Mouse (Mus musculus): ENCODE data around the gene Gm42906. TPM values are rescaled to one million over a fixed set of nuclear protein-coding genes. Genes with fewer than 3 reads are reported as not detected.

Gene Gm42906
- polyA plus RNA-seq, 1 experiment from 2014 or later, result not detected

- WGBS, result 52% methylated on average over 4 of the region's 4 CpGs
- Histone ChIP-seq H3K4me3 (ENCODE audit: control insufficient read depth in 1 of 2, insufficient read depth in 1 of 2, low read depth in 1 of 2, low read length in 2 of 2) (no peak overlapping the region), H3K9ac (ENCODE audit: low read length) (no peak overlapping the region), H3K9me3 (ENCODE audit: control insufficient read depth, low read length) (0 out of 2 replicates have a peak, but pooled peaks cover 2% of the 10 kb centered on the region), H3K36me3 (ENCODE audit: control insufficient read depth, insufficient read depth, low read length) (no peaks in the 10 kb centered on the region), H3K4me2 (ENCODE audit: low read length) (no peak overlapping the region), H3K27ac (replicated peaks in 1 of 2; ENCODE audit: control insufficient read depth in 1 of 2, insufficient read depth in 1 of 2, low read depth in 2 of 2, low read length in 2 of 2) (no peak overlapping the region), H3K4me1 (ENCODE audit: control insufficient read depth in 2 of 2, insufficient read depth in 2 of 2, low read length in 2 of 2) (peaks cover 0 to 3% of the 10 kb centered on the region in 2 experiments; a peak in 1 of 4 replicates), H3K27me3 (ENCODE audit: control insufficient read depth, insufficient read depth, low read length) (no peaks in the 10 kb centered on the region)
- ATAC-seq (ENCODE audit: insufficient number of reproducible peaks, insufficient read depth, low FRiP score, low read depth), result no peak
These were observed 129.6 kb downstream of the Gm42906 start for GRCm38 (mm10) chr5:151298371-151298770.

DNA sequence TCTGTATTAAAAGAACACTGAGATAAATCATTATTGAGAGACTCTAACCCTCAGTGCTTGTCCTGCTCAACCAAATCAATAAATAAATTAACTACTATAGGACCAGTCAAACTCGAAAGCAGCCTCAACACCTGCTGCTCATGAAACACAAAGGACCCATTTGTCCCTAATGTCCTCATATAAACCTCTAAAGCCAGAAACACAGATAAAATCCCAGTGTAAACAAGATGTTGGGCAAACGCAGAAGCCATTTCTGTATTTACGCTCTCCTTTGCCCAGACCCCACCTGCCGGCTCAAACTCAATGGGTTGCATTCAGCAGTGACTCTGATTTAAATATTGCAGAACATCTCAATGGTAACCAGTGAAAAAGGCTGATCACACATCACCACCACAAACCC, 131.7 kb downstream of the Gm42906 start:
- 82% methylated on average over 4 of the region's 4 CpGs for WGBS
- H3K4me1 ChIP-seq (ENCODE audit: control insufficient read depth in 2 of 2, insufficient read depth in 2 of 2, low read length in 2 of 2), result peaks cover 0 to 3% of the 10 kb centered on the region in 2 experiments; a peak in 1 of 4 replicates
- H3K9me3 ChIP-seq (ENCODE audit: control insufficient read depth, low read length), result 0 out of 2 replicates have a peak, but pooled peaks cover 2% of the 10 kb centered on the region
- no peak overlapping the region for H3K4me2 ChIP-seq (ENCODE audit: low read length)
- H3K27me3 ChIP-seq (ENCODE audit: control insufficient read depth, insufficient read depth, low read length), result no peaks in the 10 kb centered on the region
- H3K36me3 ChIP-seq (ENCODE audit: control insufficient read depth, insufficient read depth, low read length), result no peaks in the 10 kb centered on the region
- no peak for ATAC-seq (ENCODE audit: insufficient number of reproducible peaks, insufficient read depth, low FRiP score, low read depth)
- no peak overlapping the region for H3K4me3 ChIP-seq (ENCODE audit: control insufficient read depth in 1 of 2, insufficient read depth in 1 of 2, low read depth in 1 of 2, low read length in 2 of 2)
- no peak overlapping the region for H3K9ac ChIP-seq (ENCODE audit: low read length)
- H3K27ac ChIP-seq (replicated peaks in 1 of 2; ENCODE audit: control insufficient read depth in 1 of 2, insufficient read depth in 1 of 2, low read depth in 2 of 2, low read length in 2 of 2), result no peak overlapping the region

DNA sequence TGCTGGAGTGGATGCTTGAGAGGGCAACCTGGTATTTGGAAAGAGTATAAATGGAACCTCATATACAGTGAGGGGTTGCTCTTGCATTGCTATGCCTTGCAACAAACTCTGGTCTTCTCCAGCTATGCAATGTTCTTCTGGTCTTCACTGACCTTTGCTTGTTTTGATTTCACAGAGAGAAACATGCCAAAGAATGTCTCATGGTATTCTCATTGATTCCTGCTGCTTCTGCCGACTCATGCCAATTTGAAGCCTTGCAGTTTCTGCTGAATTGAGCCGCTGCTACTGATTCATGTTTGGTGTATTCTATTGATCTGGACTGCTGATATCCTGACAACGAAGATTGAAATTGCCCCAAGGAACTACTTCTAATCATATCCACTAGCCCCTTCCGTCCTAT, 134.4 kb downstream of the Gm42906 start:
- Histone ChIP-seq H3K4me2 (ENCODE audit: low read length) (no peak overlapping the region), H3K27ac (replicated peaks in 1 of 2; ENCODE audit: control insufficient read depth in 1 of 2, insufficient read depth in 1 of 2, low read depth in 2 of 2, low read length in 2 of 2) (no peak overlapping the region), H3K4me3 (ENCODE audit: control insufficient read depth in 1 of 2, insufficient read depth in 1 of 2, low read depth in 1 of 2, low read length in 2 of 2) (no peak overlapping the region), H3K9ac (ENCODE audit: low read length) (no peak overlapping the region), H3K36me3 (ENCODE audit: control insufficient read depth, insufficient read depth, low read length) (no peaks in the 10 kb centered on the region), H3K4me1 (ENCODE audit: control insufficient read depth in 2 of 2, insufficient read depth in 2 of 2, low read length in 2 of 2) (no peaks in the 10 kb centered on the region), H3K27me3 (ENCODE audit: control insufficient read depth, insufficient read depth, low read length) (no peaks in the 10 kb centered on the region), H3K9me3 (ENCODE audit: control insufficient read depth, low read length) (no peaks in the 10 kb centered on the region)
- ATAC-seq (ENCODE audit: insufficient number of reproducible peaks, insufficient read depth, low FRiP score, low read depth), result no peak
- 83% methylated on average over 4 of the region's 4 CpGs for WGBS

- 20% methylated on average over 1 of the region's 1 CpGs for WGBS
- Histone ChIP-seq H3K4me2 (ENCODE audit: low read length) (no peak overlapping the region), H3K27me3 (ENCODE audit: control insufficient read depth, insufficient read depth, low read length) (no peaks in the 10 kb centered on the region), H3K9ac (ENCODE audit: low read length) (no peak overlapping the region), H3K27ac (replicated peaks in 1 of 2; ENCODE audit: control insufficient read depth in 1 of 2, insufficient read depth in 1 of 2, low read depth in 2 of 2, low read length in 2 of 2) (no peak overlapping the region), H3K36me3 (ENCODE audit: control insufficient read depth, insufficient read depth, low read length) (no peaks in the 10 kb centered on the region), H3K4me3 (ENCODE audit: control insufficient read depth in 1 of 2, insufficient read depth in 1 of 2, low read depth in 1 of 2, low read length in 2 of 2) (no peak overlapping the region), H3K9me3 (ENCODE audit: control insufficient read depth, low read length) (no peaks in the 10 kb centered on the region), H3K4me1 (ENCODE audit: control insufficient read depth in 2 of 2, insufficient read depth in 2 of 2, low read length in 2 of 2) (no peaks in the 10 kb centered on the region)
- ATAC-seq (ENCODE audit: insufficient number of reproducible peaks, insufficient read depth, low FRiP score, low read depth), result no peak
These were observed 135.7 kb downstream of the Gm42906 start for GRCm38 (mm10) chr5:151292310-151292709.

- Histone ChIP-seq H3K9ac (ENCODE audit: low read length) (no peak overlapping the region), H3K36me3 (ENCODE audit: control insufficient read depth, insufficient read depth, low read length) (no peaks in the 10 kb centered on the region), H3K4me1 (ENCODE audit: control insufficient read depth in 2 of 2, insufficient read depth in 2 of 2, low read length in 2 of 2) (no peaks in the 10 kb centered on the region), H3K4me2 (ENCODE audit: low read length) (no peak overlapping the region), H3K4me3 (ENCODE audit: control insufficient read depth in 1 of 2, insufficient read depth in 1 of 2, low read depth in 1 of 2, low read length in 2 of 2) (no peak overlapping the region), H3K9me3 (ENCODE audit: control insufficient read depth, low read length) (no peaks in the 10 kb centered on the region), H3K27me3 (ENCODE audit: control insufficient read depth, insufficient read depth, low read length) (no peaks in the 10 kb centered on the region), H3K27ac (replicated peaks in 1 of 2; ENCODE audit: control insufficient read depth in 1 of 2, insufficient read depth in 1 of 2, low read depth in 2 of 2, low read length in 2 of 2) (no peak overlapping the region)
- no peak for ATAC-seq (ENCODE audit: insufficient number of reproducible peaks, insufficient read depth, low FRiP score, low read depth)
- 80% methylated on average over 1 of the region's 1 CpGs for WGBS
These were observed 141.6 kb downstream of the Gm42906 start for GRCm38 (mm10) chr5:151286331-151286730.

GRCm38 (mm10) chr5:151279531-151279930, 148.4 kb downstream of the Gm42906 start:
- no peaks in the 10 kb centered on the region for H3K36me3 ChIP-seq (ENCODE audit: control insufficient read depth, insufficient read depth, low read length)
- 84% methylated on average over 7 of the region's 7 CpGs for WGBS
- no peaks in the 10 kb centered on the region for H3K9me3 ChIP-seq (ENCODE audit: control insufficient read depth, low read length)
- H3K4me2 ChIP-seq (ENCODE audit: low read length), result no peak overlapping the region
- H3K27ac ChIP-seq (replicated peaks in 1 of 2; ENCODE audit: control insufficient read depth in 1 of 2, insufficient read depth in 1 of 2, low read depth in 2 of 2, low read length in 2 of 2), result no peak overlapping the region
- H3K4me1 ChIP-seq (ENCODE audit: control insufficient read depth in 2 of 2, insufficient read depth in 2 of 2, low read length in 2 of 2), result no peaks in the 10 kb centered on the region
- no peaks in the 10 kb centered on the region for H3K27me3 ChIP-seq (ENCODE audit: control insufficient read depth, insufficient read depth, low read length)
- ATAC-seq (ENCODE audit: insufficient number of reproducible peaks, insufficient read depth, low FRiP score, low read depth), result no peak
- no peak overlapping the region for H3K9ac ChIP-seq (ENCODE audit: low read length)
- H3K4me3 ChIP-seq (ENCODE audit: control insufficient read depth in 1 of 2, insufficient read depth in 1 of 2, low read depth in 1 of 2, low read length in 2 of 2), result no peak overlapping the region

GRCm38 (mm10) chr5:151277927-151278326, 150.0 kb downstream of the Gm42906 start:
- no peak overlapping the region for H3K27ac ChIP-seq (replicated peaks in 1 of 2; ENCODE audit: control insufficient read depth in 1 of 2, insufficient read depth in 1 of 2, low read depth in 2 of 2, low read length in 2 of 2)
- no peaks in the 10 kb centered on the region for H3K9me3 ChIP-seq (ENCODE audit: control insufficient read depth, low read length)

GRCm38 (mm10) chr5:151275986-151276385, 152.0 kb downstream of the Gm42906 start:
- Histone ChIP-seq H3K36me3 (ENCODE audit: control insufficient read depth, insufficient read depth, low read length) (no peaks in the 10 kb centered on the region), H3K4me3 (ENCODE audit: control insufficient read depth in 1 of 2, insufficient read depth in 1 of 2, low read depth in 1 of 2, low read length in 2 of 2) (no peak overlapping the region), H3K9me3 (ENCODE audit: control insufficient read depth, low read length) (no peaks in the 10 kb centered on the region), H3K27ac (replicated peaks in 1 of 2; ENCODE audit: control insufficient read depth in 1 of 2, insufficient read depth in 1 of 2, low read depth in 2 of 2, low read length in 2 of 2) (no peak overlapping the region), H3K4me2 (ENCODE audit: low read length) (no peak overlapping the region), H3K27me3 (ENCODE audit: control insufficient read depth, insufficient read depth, low read length) (no peaks in the 10 kb centered on the region), H3K9ac (ENCODE audit: low read length) (no peak overlapping the region), H3K4me1 (ENCODE audit: control insufficient read depth in 2 of 2, insufficient read depth in 2 of 2, low read length in 2 of 2) (no peaks in the 10 kb centered on the region)
- 87% methylated on average over 2 of the region's 2 CpGs for WGBS
- no peak for ATAC-seq (ENCODE audit: insufficient number of reproducible peaks, insufficient read depth, low FRiP score, low read depth)

More at GRCm38 (mm10) chr5:151277927-151278326, 150.0 kb downstream of the Gm42906 start:
- H3K4me1 ChIP-seq (ENCODE audit: control insufficient read depth in 2 of 2, insufficient read depth in 2 of 2, low read length in 2 of 2), result no peaks in the 10 kb centered on the region
- H3K4me3 ChIP-seq (ENCODE audit: control insufficient read depth in 1 of 2, insufficient read depth in 1 of 2, low read depth in 1 of 2, low read length in 2 of 2), result no peak overlapping the region
- H3K9ac ChIP-seq (ENCODE audit: low read length), result no peak overlapping the region
- ATAC-seq (ENCODE audit: insufficient number of reproducible peaks, insufficient read depth, low FRiP score, low read depth), result no peak
- WGBS, result 75% methylated on average over 6 of the region's 6 CpGs
- no peak overlapping the region for H3K4me2 ChIP-seq (ENCODE audit: low read length)
- H3K36me3 ChIP-seq (ENCODE audit: control insufficient read depth, insufficient read depth, low read length), result no peaks in the 10 kb centered on the region
- no peaks in the 10 kb centered on the region for H3K27me3 ChIP-seq (ENCODE audit: control insufficient read depth, insufficient read depth, low read length)
